Mouse (Mus musculus): ENCODE results near the gene Fam131c. TPM values are rescaled to one million over a fixed set of nuclear protein-coding genes. Genes with fewer than 3 reads are reported as not detected.

Gene Fam131c
- 1 to 10 TPM; 2.4 to 3.6 (median 2.8) TPM for total RNA-seq (2022)

- DNase-seq (ENCODE audit: low spot score in 2 of 2): no peak
These were observed at the start of gene Fam131c for GRCm38 (mm10) chr4:141367997-141368791. Gene Fam131c, plus strand, starts transcription at chr4:141368220.

- no peak for DNase-seq (ENCODE audit: low spot score in 2 of 2)
These were observed 45.5 kb upstream of the Fam131c start for GRCm38 (mm10) chr4:141322526-141322925.

GRCm38 (mm10) chr4:141324771-141325191 lies 43.2 kb upstream of the Fam131c start:
- no peak for DNase-seq (ENCODE audit: low spot score in 2 of 2)

GRCm38 (mm10) chr4:141325636-141326035 lies 42.4 kb upstream of the Fam131c start:
- DNase-seq (ENCODE audit: low spot score in 2 of 2): no peak

- no peak for DNase-seq (ENCODE audit: low spot score in 2 of 2)
These were observed 40.9 kb upstream of the Fam131c start for GRCm38 (mm10) chr4:141327075-141327474.

GRCm38 (mm10) chr4:141328742-141329141 lies 39.3 kb upstream of the Fam131c start:
- no peak for DNase-seq (ENCODE audit: low spot score in 2 of 2)

GRCm38 (mm10) chr4:141329968-141330367 lies 38.1 kb upstream of the Fam131c start:
- DNase-seq (ENCODE audit: low spot score in 2 of 2): no peak

- DNase-seq (ENCODE audit: low spot score in 2 of 2): no peak
These were observed 36.6 kb upstream of the Fam131c start for GRCm38 (mm10) chr4:141331446-141331845.

- DNase-seq (ENCODE audit: low spot score in 2 of 2): no peak
These were observed 35.8 kb upstream of the Fam131c start for GRCm38 (mm10) chr4:141332258-141332657.

GRCm38 (mm10) chr4:141334695-141335094 lies 33.3 kb upstream of the Fam131c start:
- no peak for DNase-seq (ENCODE audit: low spot score in 2 of 2)

GRCm38 (mm10) chr4:141335263-141335796 lies 32.7 kb upstream of the Fam131c start:
- DNase-seq (ENCODE audit: low spot score in 2 of 2): no peak

- no peak for DNase-seq (ENCODE audit: low spot score in 2 of 2)
These were observed 31.8 kb upstream of the Fam131c start for GRCm38 (mm10) chr4:141336196-141336595.

GRCm38 (mm10) chr4:141337986-141338385 lies 30.0 kb upstream of the Fam131c start:
- no peak for DNase-seq (ENCODE audit: low spot score in 2 of 2)

- DNase-seq (ENCODE audit: low spot score in 2 of 2): no peak
These were observed 29.2 kb upstream of the Fam131c start for GRCm38 (mm10) chr4:141338853-141339252.

- DNase-seq (ENCODE audit: low spot score in 2 of 2): no peak
These were observed 26.5 kb upstream of the Fam131c start for GRCm38 (mm10) chr4:141341477-141341876.

GRCm38 (mm10) chr4:141343515-141343914 lies 24.5 kb upstream of the Fam131c start:
- no peak for DNase-seq (ENCODE audit: low spot score in 2 of 2)

- no peak for DNase-seq (ENCODE audit: low spot score in 2 of 2)
These were observed 22.8 kb upstream of the Fam131c start for GRCm38 (mm10) chr4:141345219-141345618.

- no peak for DNase-seq (ENCODE audit: low spot score in 2 of 2)
These were observed 20.6 kb upstream of the Fam131c start for GRCm38 (mm10) chr4:141347365-141347797.

GRCm38 (mm10) chr4:141348616-141349015 lies 19.4 kb upstream of the Fam131c start:
- DNase-seq (ENCODE audit: low spot score in 2 of 2): no peak

- DNase-seq (ENCODE audit: low spot score in 2 of 2): no peak
These were observed 18.0 kb upstream of the Fam131c start for GRCm38 (mm10) chr4:141350015-141350414.

GRCm38 (mm10) chr4:141351972-141352371 lies 16.0 kb upstream of the Fam131c start:
- no peak for DNase-seq (ENCODE audit: low spot score in 2 of 2)

GRCm38 (mm10) chr4:141352986-141353385 lies 15.0 kb upstream of the Fam131c start:
- no peak for DNase-seq (ENCODE audit: low spot score in 2 of 2)

GRCm38 (mm10) chr4:141353868-141354267 lies 14.2 kb upstream of the Fam131c start:
- no peak for DNase-seq (ENCODE audit: low spot score in 2 of 2)

Measured in layer of hippocampus, adult 8-10 months (tissue).